Mouse (Mus musculus) liver, embryonic 11.5 days (tissue): Measurements from ENCODE around the gene Hs3st4. TPM values are rescaled to one million over a fixed set of nuclear protein-coding genes. Genes with fewer than 3 reads are reported as not detected.
A peak's percentile ranks its signal among the peaks of the same experiment; 100 is the strongest.

Experiments
- ATAC-seq: fragments of 200-750 bp; cut with Nextera tagmentation; replicated peaks from 2 replicates; pipeline ENCODE4 v1.8.0; 2017; ENCODE audit warnings: moderate number of reproducible peaks, mild to moderate bottlenecking, moderate TSS enrichment, moderate library complexity; ENCODE audit not compliant: low FRiP score
- DNase-seq: peaks from one replicate; pipeline ENCODE4 v3.0.0-alpha.2; 2017; ENCODE audit warnings: low spot score
- H3K27ac ChIP-seq: fragments of 300-500 bp; sonication (generic); 2 replicates; pipeline ENCODE4 v1.5.1; 2014; ENCODE audit warnings: mild to moderate bottlenecking, low read depth, low read length, control low read depth
- H3K27me3 ChIP-seq: fragments of 300-500 bp; sonication (generic); replicated peaks from 2 replicates; pipeline ENCODE4 v1.6.1; 2014; ENCODE audit warnings: low read length, mixed read lengths; ENCODE audit not compliant: control insufficient read depth, insufficient read depth
- H3K36me3 ChIP-seq: fragments of 300-500 bp; sonication (generic); 2 replicates; pipeline ENCODE4 v1.6.1; 2014; ENCODE audit warnings: mild to moderate bottlenecking, low read length, moderate library complexity, mixed read lengths; ENCODE audit not compliant: control insufficient read depth, insufficient read depth
- H3K4me1 ChIP-seq: fragments of 300-500 bp; sonication (generic); replicated peaks from 2 replicates; pipeline ENCODE4 v1.6.1; 2014; ENCODE audit warnings: low read length, mixed read lengths; ENCODE audit not compliant: control insufficient read depth, insufficient read depth
- H3K4me2 ChIP-seq: fragments of 300-500 bp; sonication (generic); 2 replicates; pipeline ENCODE4 v1.6.1; 2014; ENCODE audit warnings: mild to moderate bottlenecking, control low read depth, moderate library complexity
- H3K4me3 ChIP-seq: fragments of 300-500 bp; sonication (generic); 2 replicates; pipeline ENCODE4 v1.5.1; 2014; ENCODE audit warnings: low read depth, low read length, control low read depth
- H3K9ac ChIP-seq: fragments of 300-500 bp; sonication (generic); 2 replicates; pipeline ENCODE4 v1.6.1; 2014; ENCODE audit warnings: low read depth, low read length, control low read depth
- H3K9me3 ChIP-seq: fragments of 300-500 bp; sonication (generic); 2 replicates; pipeline ENCODE4 v1.6.1; 2016; ENCODE audit warnings: low read length, inconsistent platforms, mixed read lengths; ENCODE audit not compliant: control insufficient read depth
- WGBS: fragments of 180-500 bp; shearing (Covaris S2); extraction: QIAGEN DNeasy Blood & Tissue Kit; methylation state at CpG from one replicate; pipeline ENCODE4 v1.1.7; 2014; 5-methylcytosine and 5-hydroxymethylcytosine counted together
- polyA plus RNA-seq: library from polyadenylated mRNA; unstranded; fragments of >200 nt; fragmentation: Nextera tagmentation; extraction: Ambion mirVana; gene quantifications from 2 replicates; pipeline ENCODE4 v1.2.1, GENCODE M21; 2014

Gene Hs3st4
- 0.07 TPM in 1 of 2 replicates, not detected in the other for polyA plus RNA-seq

DNA sequence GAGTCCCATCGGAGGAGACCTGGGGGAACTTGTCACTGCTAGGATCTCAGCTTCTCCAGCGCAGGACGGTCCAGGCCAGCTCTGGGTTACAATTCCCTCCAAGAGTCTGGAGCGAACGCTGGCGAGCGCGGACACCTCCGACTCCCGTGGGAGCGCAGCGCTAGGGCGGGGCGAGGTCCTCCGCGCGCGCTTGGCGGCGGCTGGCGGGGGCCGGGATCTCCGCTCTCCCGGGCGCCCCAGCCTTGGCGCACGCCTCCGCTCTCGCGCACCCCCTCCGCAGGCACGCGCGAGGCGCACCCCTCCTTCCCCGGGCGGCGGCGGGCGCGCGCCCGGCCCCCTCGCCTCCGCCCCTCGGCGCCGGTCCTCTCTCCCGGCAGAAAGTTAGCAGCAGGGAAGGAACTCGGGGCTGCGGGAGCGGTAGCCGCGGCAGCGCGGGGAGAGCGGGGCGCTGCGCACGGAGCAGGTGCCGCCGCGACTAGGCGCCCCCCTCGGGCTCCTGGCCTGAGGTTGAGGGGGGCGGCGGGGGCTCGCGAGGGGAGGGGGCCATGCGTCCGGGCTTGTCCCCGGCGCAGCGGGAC is at the start of gene Hs3st4:
Gene Hs3st4, plus strand, starts transcription at position 409 of the 578 bp plus-strand sequence.
- Histone ChIP-seq H3K4me2 (peak within 1 kb of the TSS; percentile 70), H3K36me3 (no peaks in the 10 kb centered on the region), H3K9me3 (no peaks in the 10 kb centered on the region), H3K4me3 (peak within 1 kb of the TSS; percentile 49), H3K4me1 (no peaks in the 10 kb centered on the region), H3K9ac (no peak within 1 kb of the TSS), H3K27ac (no peak within 1 kb of the TSS), H3K27me3 (peaks cover 60% of the 10 kb centered on the region)
- 2% methylated on average over 42 of the region's 74 CpGs for WGBS
- DNase-seq (peak; percentile 33), ATAC-seq (no peak)

DNA sequence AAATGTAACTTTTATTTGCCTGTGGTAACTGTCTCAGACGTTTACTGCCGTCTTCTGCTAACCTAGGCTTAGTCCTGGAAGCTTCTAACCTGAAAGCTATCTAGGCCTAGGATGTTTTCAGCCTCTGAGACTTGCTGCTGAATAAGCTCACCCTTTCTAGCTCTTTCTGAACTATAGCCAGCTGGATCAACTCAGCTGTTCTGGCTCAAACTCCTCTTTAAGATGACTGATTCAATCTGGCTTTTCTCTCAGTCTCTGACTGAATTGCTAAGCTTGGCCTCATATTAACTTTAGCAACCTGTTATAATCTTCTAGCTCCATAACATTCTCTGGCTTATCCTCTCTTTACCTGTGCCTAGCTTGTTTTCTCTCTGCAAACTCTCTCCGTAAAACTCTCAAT is 35.8 kb upstream of the Hs3st4 start:
- Histone ChIP-seq H3K27ac (no peak overlapping the region), H3K36me3 (no peaks in the 10 kb centered on the region), H3K4me1 (no peaks in the 10 kb centered on the region), H3K27me3 (no peaks in the 10 kb centered on the region), H3K9me3 (no peaks in the 10 kb centered on the region), H3K9ac (no peak overlapping the region), H3K4me3 (no peak overlapping the region), H3K4me2 (no peak overlapping the region)
- whole genome bisulfite sequencing, result 68% methylated on average over 3 of the region's 3 CpGs
- ATAC-seq (no peak), DNase-seq (no peak)

DNA sequence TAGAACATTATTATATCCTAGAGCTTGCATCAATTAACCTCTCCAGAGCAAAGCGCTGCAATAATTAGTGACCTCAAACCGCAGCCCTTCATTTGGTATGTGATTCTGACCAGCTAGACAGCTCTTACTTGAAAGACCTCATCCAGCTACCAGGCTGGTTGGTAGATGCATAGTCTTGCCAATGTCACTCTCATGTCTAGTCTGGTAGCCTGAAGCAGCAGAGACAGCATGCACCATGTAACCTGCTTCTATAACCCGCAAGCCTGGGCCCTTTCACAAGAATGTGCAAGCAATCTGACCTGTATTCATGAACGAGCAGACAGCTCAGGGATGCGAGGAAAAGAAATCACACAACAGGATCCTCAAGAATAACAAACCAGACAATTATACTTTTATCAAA is 19.6 kb upstream of the Hs3st4 start:
- H3K4me3 ChIP-seq, result no peak overlapping the region
- H3K4me1 ChIP-seq, result no peaks in the 10 kb centered on the region
- no peak overlapping the region for H3K4me2 ChIP-seq
- no peaks in the 10 kb centered on the region for H3K36me3 ChIP-seq
- no peaks in the 10 kb centered on the region for H3K27me3 ChIP-seq
- H3K9me3 ChIP-seq, result no peaks in the 10 kb centered on the region
- no peak for ATAC-seq
- no peak overlapping the region for H3K9ac ChIP-seq
- 77% methylated on average over 5 of the region's 5 CpGs for WGBS
- no peak overlapping the region for H3K27ac ChIP-seq
- DNase-seq, result no peak

DNA sequence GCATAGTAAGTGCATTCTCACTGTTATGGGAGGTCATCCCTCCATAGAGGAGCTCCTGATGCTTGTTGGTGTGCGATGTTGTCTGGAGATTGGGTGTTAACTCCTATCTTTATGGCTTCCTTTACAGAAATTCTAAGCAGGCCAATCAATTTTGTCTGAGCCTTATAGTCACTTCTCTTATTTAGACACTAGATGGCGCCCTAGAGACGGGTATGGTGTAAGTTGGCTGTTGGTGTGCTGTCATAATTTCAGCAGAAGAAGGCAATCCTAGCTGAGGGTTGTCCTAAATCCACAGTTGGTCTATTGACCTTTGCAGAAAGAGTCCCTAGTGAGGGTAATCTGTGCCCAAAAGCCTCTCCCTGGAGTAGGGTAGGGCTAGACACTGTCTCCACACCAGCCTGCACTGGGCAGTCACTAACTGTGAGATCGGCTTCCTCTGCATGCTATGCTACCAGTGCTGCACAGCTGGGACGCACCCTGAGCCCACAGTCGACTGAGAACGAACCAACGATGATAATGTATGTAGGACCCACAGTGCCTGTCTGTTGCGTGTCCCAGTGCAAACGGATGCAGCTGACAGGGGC is 18.0 kb upstream of the Hs3st4 start:
- Histone ChIP-seq H3K27ac (no peak overlapping the region), H3K4me1 (no peaks in the 10 kb centered on the region), H3K9me3 (no peaks in the 10 kb centered on the region), H3K4me3 (no peak overlapping the region), H3K9ac (no peak overlapping the region), H3K27me3 (no peaks in the 10 kb centered on the region), H3K36me3 (no peaks in the 10 kb centered on the region), H3K4me2 (no peak overlapping the region)
- WGBS, result 43% methylated on average over 10 of the region's 10 CpGs
- ATAC-seq (no peak), DNase-seq (no peak)

DNA sequence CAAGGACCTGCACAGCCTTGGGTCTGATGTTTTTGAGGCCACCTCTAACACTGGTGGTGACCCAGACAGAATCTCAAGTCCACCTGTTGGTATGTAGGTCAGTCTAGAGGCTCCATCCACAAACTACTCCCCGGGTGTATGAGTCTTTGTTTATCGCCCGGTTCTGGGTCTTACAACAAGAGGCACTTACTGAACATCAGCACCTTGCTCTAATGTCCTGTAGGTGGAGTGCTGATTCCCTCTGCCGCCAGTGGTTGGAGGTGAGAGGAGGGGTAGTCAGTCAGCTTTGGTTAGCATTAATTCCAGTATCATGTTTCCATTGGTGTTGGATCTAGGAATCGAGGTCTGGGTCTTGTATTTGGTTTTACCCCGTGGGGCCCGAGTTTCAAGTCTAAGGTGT is 17.2 kb upstream of the Hs3st4 start:
- Histone ChIP-seq H3K27me3 (no peaks in the 10 kb centered on the region), H3K9ac (no peak overlapping the region), H3K4me2 (no peak overlapping the region), H3K36me3 (no peaks in the 10 kb centered on the region), H3K4me3 (no peak overlapping the region), H3K27ac (no peak overlapping the region), H3K9me3 (no peaks in the 10 kb centered on the region), H3K4me1 (no peaks in the 10 kb centered on the region)
- DNase-seq (no peak), ATAC-seq (no peak)
- WGBS, result 62% methylated on average over 7 of the region's 7 CpGs

DNA sequence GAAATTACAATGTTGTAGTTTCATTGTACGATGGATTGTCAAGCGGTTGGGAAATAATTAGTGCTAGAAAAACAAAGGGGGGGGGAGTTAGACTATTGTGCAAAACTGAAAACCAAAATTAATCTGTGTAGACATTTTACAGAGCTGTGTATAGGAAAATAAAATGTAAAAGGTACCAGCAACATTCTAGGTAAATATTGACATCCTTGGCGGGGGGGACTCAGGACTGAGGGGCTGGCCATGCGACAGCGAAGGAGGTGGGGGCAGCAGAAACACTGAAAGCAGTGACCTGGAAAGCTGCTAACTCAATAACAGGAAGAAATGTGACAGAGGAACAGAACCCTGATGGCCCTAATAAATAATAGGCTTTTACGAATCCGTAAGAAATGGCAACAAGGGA is 7.2 kb upstream of the Hs3st4 start:
- ATAC-seq, result no peak
- no peaks in the 10 kb centered on the region for H3K9me3 ChIP-seq
- H3K4me2 ChIP-seq, result no peak overlapping the region
- WGBS, result 74% methylated on average over 7 of the region's 7 CpGs
- no peak overlapping the region for H3K4me3 ChIP-seq
- peaks cover 1% of the 10 kb centered on the region for H3K27me3 ChIP-seq
- no peak for DNase-seq
- no peaks in the 10 kb centered on the region for H3K4me1 ChIP-seq
- no peak overlapping the region for H3K9ac ChIP-seq
- H3K27ac ChIP-seq, result no peak overlapping the region
- no peaks in the 10 kb centered on the region for H3K36me3 ChIP-seq

DNA sequence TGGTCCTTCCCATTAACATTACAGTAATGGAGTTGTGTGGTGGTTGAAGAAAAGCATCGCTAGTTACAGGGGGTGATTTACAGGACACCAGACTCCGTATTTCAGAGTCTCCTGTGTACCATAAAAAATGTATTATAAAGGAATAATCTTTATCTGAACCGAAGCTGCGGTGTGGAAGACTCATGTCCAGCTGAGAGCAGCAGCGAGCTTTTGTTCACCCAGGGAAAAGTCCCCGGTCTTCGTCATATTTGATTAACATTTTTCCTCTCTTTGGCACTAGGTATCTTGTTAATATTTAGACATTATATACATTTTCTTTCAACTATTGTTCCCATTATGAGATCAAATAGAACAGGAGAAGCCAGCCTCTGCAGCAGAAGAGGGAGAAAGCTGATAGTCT is 1.2 kb upstream of the Hs3st4 start:
- Histone ChIP-seq H3K4me3 (no peak overlapping the region), H3K27ac (no peak overlapping the region), H3K4me2 (no peak overlapping the region), H3K36me3 (no peaks in the 10 kb centered on the region), H3K27me3 (peaks cover 55% of the 10 kb centered on the region), H3K9me3 (no peaks in the 10 kb centered on the region), H3K9ac (no peak overlapping the region), H3K4me1 (no peaks in the 10 kb centered on the region)
- DNase-seq (no peak), ATAC-seq (no peak)
- 47% methylated on average over 7 of the region's 7 CpGs for WGBS

DNA sequence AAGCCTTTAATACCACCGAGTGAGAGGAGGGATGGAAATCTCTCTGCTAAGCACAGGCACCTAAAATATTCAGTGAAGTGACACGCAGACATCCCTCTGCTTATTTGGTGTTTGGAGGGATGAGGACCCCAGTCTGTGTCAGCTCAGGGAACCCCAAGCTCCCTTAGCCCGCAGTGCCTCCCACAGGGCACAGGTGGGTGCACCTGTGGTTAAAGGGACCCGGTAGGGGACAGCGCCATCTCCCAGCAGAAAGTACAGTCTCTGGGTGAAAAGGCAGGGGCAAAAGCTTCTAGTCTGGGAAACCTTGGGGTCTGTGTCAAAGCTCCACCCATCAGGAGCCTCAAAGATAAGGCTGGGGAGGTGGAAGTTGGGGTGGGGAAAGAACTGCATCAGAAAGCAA is 659 bp upstream of the Hs3st4 start:
- Histone ChIP-seq H3K9me3 (no peaks in the 10 kb centered on the region), H3K9ac (no peak overlapping the region), H3K27ac (no peak overlapping the region), H3K27me3 (peaks cover 58% of the 10 kb centered on the region), H3K36me3 (no peaks in the 10 kb centered on the region), H3K4me1 (no peaks in the 10 kb centered on the region), H3K4me2 (no peak overlapping the region), H3K4me3 (no peak overlapping the region)
- WGBS, result 7% methylated on average over 5 of the region's 5 CpGs
- no peak for ATAC-seq
- no peak for DNase-seq
